In the genomic region with DNA sequence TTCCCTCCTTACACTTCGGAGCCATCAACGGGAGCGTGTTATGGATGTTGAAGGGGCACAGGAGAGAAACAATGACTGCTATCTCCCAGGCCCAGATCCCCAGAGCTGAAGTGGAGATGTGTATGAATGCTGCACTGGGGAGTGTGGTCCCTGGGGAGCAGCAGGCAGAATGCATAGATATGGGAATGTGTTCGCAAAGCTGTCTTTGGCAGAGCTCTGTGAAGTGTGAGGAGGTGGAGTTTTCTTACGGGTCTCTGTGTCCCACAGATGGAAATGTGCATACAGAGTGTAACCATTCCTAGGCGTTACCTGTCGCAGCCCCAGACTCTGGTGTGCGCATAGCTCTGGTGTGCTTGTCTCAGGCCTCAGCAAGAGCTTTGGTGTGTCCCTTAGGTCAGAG, we compare ENCODE assay signal across 18 mouse cellular contexts.
"Had no signal": no experiment of that assay in that cellular context is flagged by ENCODE, and none has a peak within 500 bp of the region (broad histone marks: within the 10 kb centered on the region; RNA-seq: fewer than 3 reads in every experiment).

No protein-coding gene starts in this region.

- H3K9ac ChIP-seq: kidney, embryonic 15.5 days; limb, embryonic 12.5 days; limb, embryonic 15.5 days; liver, embryonic 14.5 days; liver, postnatal 0 days; lung, embryonic 14.5 days; midbrain, embryonic 12.5 days had no signal

- H3K4me2 ChIP-seq: kidney, embryonic 15.5 days; limb, embryonic 12.5 days; limb, embryonic 15.5 days; liver, embryonic 11.5 days; lung, embryonic 14.5 days; midbrain, embryonic 12.5 days had no signal

- H3K4me3 ChIP-seq: kidney, embryonic 15.5 days; limb, embryonic 12.5 days; limb, embryonic 15.5 days; midbrain, embryonic 12.5 days had no signal

- H3K36me3 ChIP-seq: kidney, embryonic 15.5 days; limb, embryonic 12.5 days; limb, embryonic 15.5 days; midbrain, embryonic 12.5 days had no signal

- H3K9me3 ChIP-seq: kidney, embryonic 15.5 days; limb, embryonic 12.5 days; limb, embryonic 15.5 days; midbrain, embryonic 12.5 days had no signal

- H3K27me3 ChIP-seq: limb, embryonic 15.5 days; midbrain, embryonic 12.5 days had no signal

- DNase-seq: kidney, adult 8-10 months; kidney, postnatal 10 days; kidney, postnatal 4 days; right cerebral cortex, adult 18-20 months; right cerebral cortex, postnatal 14 days; right cerebral cortex, postnatal 4 days; thymus, postnatal 25 days had no signal

- H3K27ac ChIP-seq: kidney, embryonic 15.5 days; limb, embryonic 12.5 days; limb, embryonic 15.5 days; liver, embryonic 14.5 days; macrophage; midbrain, embryonic 12.5 days; stomach, postnatal 0 days had no signal

- ATAC-seq: liver, postnatal 0 days; lung, postnatal 0 days had no signal
